Mouse (Mus musculus): ENCODE data around the gene Ppp4r1. TPM values are rescaled to one million over a fixed set of nuclear protein-coding genes. Genes with fewer than 3 reads are reported as not detected.
A peak's percentile ranks its signal among the peaks of the same experiment; 100 is the strongest.

The Ppp4r1 gene
- 34.7 and 45.5 TPM in 2 replicates for polyA plus RNA-seq (2012; rRNA removed)

GRCm38 (mm10) chr17:65782551-65783141, at the start of gene Ppp4r1:
TSS of gene Ppp4r1 (plus strand) at chr17:65782573.
- TF ChIP-seq POLR2A (IDR thresholded peaks at IDR 0.05; ENCODE audit: borderline replicate concordance, extremely low read depth, low read depth, low read length) (0 out of 2 replicates have a peak, but pooled peaks have one; percentile 27), CTCF (IDR thresholded peaks at IDR 0.05; ENCODE audit: insufficient read depth, low read length) (0 out of 2 replicates have a peak, but pooled peaks have one; percentile 1)
- Histone ChIP-seq H3K4me1 (ENCODE audit: control insufficient read depth, insufficient read depth, low read length) (peaks cover 12% of the 10 kb centered on the region), H3K4me3 (replicated peaks; ENCODE audit: extremely low read depth, low read depth, low read length) (peak within 1 kb of the TSS; percentile 83)
- DNase-seq: peak; percentile 84
- under 1% methylated on average over 70 of the region's 81 CpGs for WGBS

DNA sequence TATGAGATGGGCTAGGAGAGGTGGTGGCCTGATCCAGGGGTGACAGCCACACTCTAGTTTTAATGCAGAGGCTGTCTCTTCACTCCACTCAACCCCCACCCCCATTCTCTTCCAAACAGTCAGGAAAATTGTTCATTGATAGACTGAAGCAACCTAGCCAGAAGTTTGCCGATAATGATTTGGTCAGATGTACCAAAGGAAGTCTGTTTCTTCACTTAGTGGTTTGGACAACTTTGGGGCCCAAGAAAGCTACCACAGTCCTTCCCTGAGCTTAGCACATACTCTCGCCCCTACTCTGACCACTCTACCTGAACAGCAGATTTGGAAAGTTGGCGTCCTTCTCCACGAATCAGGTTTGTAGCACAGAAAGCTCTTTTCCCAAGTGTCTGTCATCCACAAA, 49.7 kb upstream of the Ppp4r1 start:
- TF ChIP-seq CTCF (IDR thresholded peaks at IDR 0.05; ENCODE audit: insufficient read depth, low read length) (no peak), POLR2A (IDR thresholded peaks at IDR 0.05; ENCODE audit: borderline replicate concordance, extremely low read depth, low read depth, low read length) (no peak)
- Histone ChIP-seq H3K4me1 (ENCODE audit: control insufficient read depth, insufficient read depth, low read length) (peaks cover 15% of the 10 kb centered on the region), H3K4me3 (replicated peaks; ENCODE audit: extremely low read depth, low read depth, low read length) (no peak overlapping the region)
- 73% methylated on average over 4 of the region's 4 CpGs for WGBS
- DNase-seq: no peak

GRCm38 (mm10) chr17:65735088-65735487, 47.3 kb upstream of the Ppp4r1 start:
- H3K4me1 ChIP-seq (ENCODE audit: control insufficient read depth, insufficient read depth, low read length): peaks cover 14% of the 10 kb centered on the region
- TF ChIP-seq CTCF (IDR thresholded peaks at IDR 0.05; ENCODE audit: insufficient read depth, low read length): no peak
- no peak for TF ChIP-seq POLR2A (IDR thresholded peaks at IDR 0.05; ENCODE audit: borderline replicate concordance, extremely low read depth, low read depth, low read length)
- 82% methylated on average over 2 of the region's 2 CpGs for WGBS
- no peak overlapping the region for H3K4me3 ChIP-seq (replicated peaks; ENCODE audit: extremely low read depth, low read depth, low read length)
- DNase-seq: no peak

- Histone ChIP-seq H3K4me3 (replicated peaks; ENCODE audit: extremely low read depth, low read depth, low read length) (no peak overlapping the region), H3K4me1 (ENCODE audit: control insufficient read depth, insufficient read depth, low read length) (peaks cover 5% of the 10 kb centered on the region)
- WGBS: 46% methylated on average over 5 of the region's 5 CpGs
- TF ChIP-seq POLR2A (IDR thresholded peaks at IDR 0.05; ENCODE audit: borderline replicate concordance, extremely low read depth, low read depth, low read length): no peak
- no peak for TF ChIP-seq CTCF (IDR thresholded peaks at IDR 0.05; ENCODE audit: insufficient read depth, low read length)
- no peak for DNase-seq
Measured at GRCm38 (mm10) chr17:65737175-65737574, 45.2 kb upstream of the Ppp4r1 start.

GRCm38 (mm10) chr17:65737622-65738021, 44.8 kb upstream of the Ppp4r1 start:
- Histone ChIP-seq H3K4me3 (replicated peaks; ENCODE audit: extremely low read depth, low read depth, low read length) (no peak overlapping the region), H3K4me1 (ENCODE audit: control insufficient read depth, insufficient read depth, low read length) (peaks cover 5% of the 10 kb centered on the region)
- TF ChIP-seq CTCF (IDR thresholded peaks at IDR 0.05; ENCODE audit: insufficient read depth, low read length) (no peak), POLR2A (IDR thresholded peaks at IDR 0.05; ENCODE audit: borderline replicate concordance, extremely low read depth, low read depth, low read length) (no peak)
- 42% methylated on average over 6 of the region's 6 CpGs for WGBS
- no peak for DNase-seq

GRCm38 (mm10) chr17:65739874-65740725, 42.3 kb upstream of the Ppp4r1 start:
- WGBS: 73% methylated on average over 15 of the region's 15 CpGs
- TF ChIP-seq POLR2A (IDR thresholded peaks at IDR 0.05; ENCODE audit: borderline replicate concordance, extremely low read depth, low read depth, low read length): no peak
- TF ChIP-seq CTCF (IDR thresholded peaks at IDR 0.05; ENCODE audit: insufficient read depth, low read length): no peak
- Histone ChIP-seq H3K4me1 (ENCODE audit: control insufficient read depth, insufficient read depth, low read length) (peaks cover 5% of the 10 kb centered on the region), H3K4me3 (replicated peaks; ENCODE audit: extremely low read depth, low read depth, low read length) (no peak overlapping the region)
- DNase-seq: no peak

- Histone ChIP-seq H3K4me3 (replicated peaks; ENCODE audit: extremely low read depth, low read depth, low read length) (no peak overlapping the region), H3K4me1 (ENCODE audit: control insufficient read depth, insufficient read depth, low read length) (peaks cover 5% of the 10 kb centered on the region)
- no peak for TF ChIP-seq CTCF (IDR thresholded peaks at IDR 0.05; ENCODE audit: insufficient read depth, low read length)
- no peak for TF ChIP-seq POLR2A (IDR thresholded peaks at IDR 0.05; ENCODE audit: borderline replicate concordance, extremely low read depth, low read depth, low read length)
- 91% methylated on average over 4 of the region's 4 CpGs for WGBS
- no peak for DNase-seq
Measured at GRCm38 (mm10) chr17:65741565-65741964, 40.8 kb upstream of the Ppp4r1 start.

DNA sequence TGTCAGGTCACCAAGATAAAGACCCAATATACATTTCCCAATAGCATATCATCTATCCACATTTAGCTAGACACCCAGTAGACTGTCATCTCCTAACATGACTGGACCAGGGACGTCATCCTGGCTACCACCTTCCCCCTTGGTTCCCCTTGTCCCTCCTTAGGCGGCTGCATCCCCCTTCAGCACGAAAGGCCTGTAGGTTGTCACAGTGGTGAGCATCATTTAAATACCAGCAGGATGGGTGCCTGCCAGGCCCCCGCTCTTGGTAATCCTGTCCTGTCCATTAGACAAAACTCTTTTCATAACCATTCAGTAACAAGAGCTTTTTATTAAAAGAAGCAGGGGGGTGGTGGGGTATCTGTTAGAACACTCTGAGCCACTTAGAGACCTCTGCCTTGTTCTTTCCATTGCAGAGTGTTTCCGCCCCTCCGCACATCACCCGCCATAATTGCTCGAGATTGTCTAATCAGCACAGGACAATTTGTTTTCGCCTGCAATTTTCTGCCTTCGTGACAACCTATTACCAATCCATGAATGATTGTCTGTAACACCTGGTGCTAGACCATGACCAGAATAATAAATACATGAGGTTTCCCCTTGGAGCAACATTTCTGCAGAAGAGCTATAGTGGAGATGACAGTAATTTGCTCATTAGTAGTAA, 40.0 kb upstream of the Ppp4r1 start:
- TF ChIP-seq POLR2A (IDR thresholded peaks at IDR 0.05; ENCODE audit: borderline replicate concordance, extremely low read depth, low read depth, low read length) (no peak), CTCF (IDR thresholded peaks at IDR 0.05; ENCODE audit: insufficient read depth, low read length) (no peak)
- WGBS: 95% methylated on average over 10 of the region's 10 CpGs
- H3K4me3 ChIP-seq (replicated peaks; ENCODE audit: extremely low read depth, low read depth, low read length): no peak overlapping the region
- no peak for DNase-seq
- peaks cover 2% of the 10 kb centered on the region for H3K4me1 ChIP-seq (ENCODE audit: control insufficient read depth, insufficient read depth, low read length)

DNA sequence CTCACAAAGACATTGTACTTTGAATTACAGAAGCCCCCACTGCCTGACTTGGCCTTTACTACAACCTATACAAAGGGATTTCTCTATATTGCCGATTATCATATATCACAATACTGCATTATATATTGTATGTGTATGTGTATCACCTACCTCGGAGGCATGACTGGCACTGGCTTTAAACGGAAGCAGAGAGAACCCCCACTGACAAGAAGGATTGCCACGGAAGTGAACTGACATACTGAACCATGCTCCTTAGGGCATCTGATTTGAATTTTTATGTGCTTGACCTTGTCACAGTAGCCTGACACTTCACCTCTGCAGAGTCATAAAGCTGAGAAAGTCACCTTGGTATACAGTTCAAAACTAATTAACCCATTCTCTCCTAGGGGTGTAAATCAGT, 39.4 kb upstream of the Ppp4r1 start:
- H3K4me1 ChIP-seq (ENCODE audit: control insufficient read depth, insufficient read depth, low read length): no peaks in the 10 kb centered on the region
- 80% methylated on average over 4 of the region's 4 CpGs for WGBS
- H3K4me3 ChIP-seq (replicated peaks; ENCODE audit: extremely low read depth, low read depth, low read length): no peak overlapping the region
- no peak for DNase-seq
- TF ChIP-seq POLR2A (IDR thresholded peaks at IDR 0.05; ENCODE audit: borderline replicate concordance, extremely low read depth, low read depth, low read length): no peak
- TF ChIP-seq CTCF (IDR thresholded peaks at IDR 0.05; ENCODE audit: insufficient read depth, low read length): no peak

Data from lung, adult 2 months (tissue).